Mouse (Mus musculus) frontal cortex, adult 2 months (tissue): ENCODE measurements around the gene Zfand6. TPM values are rescaled to one million over a fixed set of nuclear protein-coding genes. Genes with fewer than 3 reads are reported as not detected.

Experiments used
- DNase-seq, 2 experiments: peaks; one replicate each; pipeline ENCODE4 v3.0.0; 2022; ENCODE audit warnings: low spot score in 1 of 2; ENCODE audit errors: extremely low spot score in 1 of 2
- polyA plus RNA-seq: library from polyadenylated mRNA; depleted of rRNA; stranded (reverse); fragments of >200 nt; gene quantifications from 2 replicates; pipeline ENCODE4 v1.2.3, GENCODE M21; 2012

Gene Zfand6
- polyA plus RNA-seq, 1 experiment: 111 TPM

GRCm38 (mm10) chr7:84651987-84652321, 37.8 kb downstream of the Zfand6 start:
- DNase-seq: no peak

GRCm38 (mm10) chr7:84651303-84651986, 38.3 kb downstream of the Zfand6 start:
- no peak for DNase-seq

GRCm38 (mm10) chr7:84649016-84649415, 40.7 kb downstream of the Zfand6 start:
- no peak for DNase-seq

GRCm38 (mm10) chr7:84646256-84646655, 43.5 kb downstream of the Zfand6 start:
- DNase-seq: no peak

- no peak for DNase-seq
These were observed 46.3 kb downstream of the Zfand6 start for GRCm38 (mm10) chr7:84643270-84643998.

- DNase-seq: no peak
These were observed 47.4 kb downstream of the Zfand6 start for GRCm38 (mm10) chr7:84642159-84642928.

- no peak for DNase-seq
These were observed 52.8 kb downstream of the Zfand6 start for GRCm38 (mm10) chr7:84636939-84637338.

- no peak for DNase-seq
These were observed 57.9 kb downstream of the Zfand6 start for GRCm38 (mm10) chr7:84631878-84632277.

- peak in 1 of 2 experiments; percentile 35 for DNase-seq
These were observed 66.0 kb downstream of the Zfand6 start for GRCm38 (mm10) chr7:84623718-84624117.

GRCm38 (mm10) chr7:84620956-84621355, 68.8 kb downstream of the Zfand6 start:
- DNase-seq: no peak

GRCm38 (mm10) chr7:84618951-84619350, 70.8 kb downstream of the Zfand6 start:
- no peak for DNase-seq

- DNase-seq: no peak
These were observed 77.3 kb downstream of the Zfand6 start for GRCm38 (mm10) chr7:84612445-84612844.

- DNase-seq: no peak
These were observed 78.2 kb downstream of the Zfand6 start for GRCm38 (mm10) chr7:84611609-84612008.

- DNase-seq: peak in 1 of 2 experiments; percentile 49
These were observed 83.4 kb downstream of the Zfand6 start, which contains the start of gene Fah for GRCm38 (mm10) chr7:84606293-84606749. Gene Fah, minus strand, starts transcription at chr7:84606722.

- DNase-seq: peak; percentile 66 to 84
These were observed 84.0 kb downstream of the Zfand6 start for GRCm38 (mm10) chr7:84605704-84606292.

- DNase-seq: no peak
These were observed 84.6 kb downstream of the Zfand6 start for GRCm38 (mm10) chr7:84605033-84605687.

GRCm38 (mm10) chr7:84604501-84604900, 85.3 kb downstream of the Zfand6 start:
- DNase-seq: no peak

- DNase-seq: no peak
These were observed 88.4 kb downstream of the Zfand6 start for GRCm38 (mm10) chr7:84601331-84601730.

- no peak for DNase-seq
These were observed 89.1 kb downstream of the Zfand6 start for GRCm38 (mm10) chr7:84600631-84601030.

- DNase-seq: no peak
These were observed 93.1 kb downstream of the Zfand6 start for GRCm38 (mm10) chr7:84596633-84597032.
